Mouse (Mus musculus): ENCODE results near the gene Zbtb12.

DNA sequence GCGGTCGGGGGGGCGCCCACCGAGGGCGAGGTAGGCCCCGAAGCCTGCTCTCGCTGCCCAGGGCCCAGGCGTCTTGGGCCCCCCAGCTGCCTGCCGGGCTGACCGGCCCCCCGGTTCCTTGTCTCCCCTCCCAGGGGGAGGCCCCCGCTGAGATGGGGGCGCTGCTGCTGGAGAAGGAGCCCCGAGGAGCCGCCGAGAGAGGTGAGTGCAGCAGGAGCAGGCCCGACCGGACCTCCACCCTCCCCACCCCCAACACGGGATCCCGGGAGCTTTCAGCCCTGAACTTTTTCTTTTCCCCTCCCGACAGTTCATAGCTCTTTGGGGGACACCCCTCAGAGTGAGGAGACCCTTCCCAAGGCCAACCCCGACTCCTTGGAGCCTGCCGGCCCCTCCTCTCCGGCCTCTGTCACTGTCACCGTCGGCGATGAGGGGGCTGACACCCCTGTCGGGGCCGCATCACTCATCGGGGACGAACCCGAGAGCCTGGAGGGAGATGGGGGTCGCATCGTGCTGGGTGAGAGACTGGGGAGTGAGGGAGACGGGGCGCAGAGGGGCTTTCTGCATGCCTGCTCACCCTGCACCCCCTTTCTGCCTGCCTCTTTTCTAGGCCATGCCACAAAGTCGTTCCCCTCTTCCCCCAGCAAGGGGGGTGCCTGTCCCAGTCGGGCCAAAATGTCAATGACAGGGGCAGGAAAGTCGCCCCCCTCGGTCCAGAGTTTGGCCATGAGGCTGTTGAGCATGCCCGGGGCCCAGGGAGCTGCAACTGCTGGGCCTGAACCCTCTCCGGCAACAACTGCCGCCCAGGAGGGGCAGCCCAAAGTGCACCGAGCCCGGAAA, 20.0 kb downstream of the Zbtb12 start:
- no peak for TF ChIP-seq CTCF (conservative IDR thresholded peaks at IDR 0.05; ENCODE audit: low read length)
- TF ChIP-seq NANOG (IDR thresholded peaks at IDR 0.05; ENCODE audit: borderline replicate concordance, low read length), result no peak
- no peak for TF ChIP-seq POU5F1 (IDR thresholded peaks at IDR 0.05; ENCODE audit: borderline replicate concordance, low read length)
